Mouse (Mus musculus) testis, adult 2 months (tissue): ENCODE measurements around the gene Gm47996.
"Not testable (repeated sequence)": the region's sequence is repeated elsewhere in the genome, so short reads cannot be mapped to it uniquely, and the experiment has no call there.

Source experiments
- CTCF ChIP-seq: fragments of 200-500 bp; IDR thresholded peaks from 2 replicates; pipeline ENCODE4 v1.5.1; 2012; ENCODE audit warnings: low read depth, mild to moderate bottlenecking, inconsistent platforms, low read length, moderate library complexity; ENCODE audit not compliant: control insufficient read depth, insufficient read depth, insufficient replicate concordance
- POLR2A ChIP-seq: fragments of 200-500 bp; IDR thresholded peaks from 2 replicates; pipeline ENCODE4 v1.6.1; 2012; ENCODE audit warnings: low read depth, mild to moderate bottlenecking, inconsistent platforms, low read length, moderate library complexity; ENCODE audit not compliant: control insufficient read depth

DNA sequence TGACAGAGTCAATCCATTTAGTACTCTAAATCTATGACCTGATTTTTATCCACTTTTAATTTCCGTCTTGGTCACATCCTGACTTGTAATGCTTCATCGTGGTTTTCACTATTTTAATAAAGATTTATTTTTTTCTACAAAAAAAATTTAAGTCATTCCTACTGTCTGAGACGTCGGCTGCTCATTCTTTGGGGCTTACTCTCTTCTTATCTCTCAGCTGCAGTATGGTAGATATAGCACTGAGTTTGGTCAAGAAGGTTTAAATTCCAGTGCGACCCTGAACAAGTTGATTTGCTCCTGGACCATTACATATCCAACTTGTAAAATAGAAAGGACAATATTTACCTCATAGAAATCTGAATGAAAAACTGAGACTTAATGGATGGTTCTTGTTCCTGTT is 1.7 kb downstream of the Gm47996 start:
- not testable (repeated sequence) for TF ChIP-seq CTCF, POLR2A
